Mouse (Mus musculus) liver, embryonic 11.5 days (tissue): ENCODE results near the gene Col23a1. TPM values are rescaled to one million over a fixed set of nuclear protein-coding genes. Genes with fewer than 3 reads are reported as not detected.

Source experiments
- ATAC-seq: fragments of 200-750 bp; cut with Nextera tagmentation; replicated peaks from 2 replicates; pipeline ENCODE4 v1.8.0; 2017; ENCODE audit warnings: moderate number of reproducible peaks, mild to moderate bottlenecking, moderate TSS enrichment, moderate library complexity; ENCODE audit not compliant: low FRiP score
- DNase-seq: peaks from one replicate; pipeline ENCODE4 v3.0.0-alpha.2; 2017; ENCODE audit warnings: low spot score
- H3K27ac ChIP-seq: fragments of 300-500 bp; sonication (generic); 2 replicates; pipeline ENCODE4 v1.5.1; 2014; ENCODE audit warnings: mild to moderate bottlenecking, low read depth, low read length, control low read depth
- H3K27me3 ChIP-seq: fragments of 300-500 bp; sonication (generic); replicated peaks from 2 replicates; pipeline ENCODE4 v1.6.1; 2014; ENCODE audit warnings: low read length, mixed read lengths; ENCODE audit not compliant: control insufficient read depth, insufficient read depth
- H3K36me3 ChIP-seq: fragments of 300-500 bp; sonication (generic); 2 replicates; pipeline ENCODE4 v1.6.1; 2014; ENCODE audit warnings: mild to moderate bottlenecking, low read length, moderate library complexity, mixed read lengths; ENCODE audit not compliant: control insufficient read depth, insufficient read depth
- H3K4me1 ChIP-seq: fragments of 300-500 bp; sonication (generic); replicated peaks from 2 replicates; pipeline ENCODE4 v1.6.1; 2014; ENCODE audit warnings: low read length, mixed read lengths; ENCODE audit not compliant: control insufficient read depth, insufficient read depth
- H3K4me2 ChIP-seq: fragments of 300-500 bp; sonication (generic); 2 replicates; pipeline ENCODE4 v1.6.1; 2014; ENCODE audit warnings: mild to moderate bottlenecking, control low read depth, moderate library complexity
- H3K4me3 ChIP-seq: fragments of 300-500 bp; sonication (generic); 2 replicates; pipeline ENCODE4 v1.5.1; 2014; ENCODE audit warnings: low read depth, low read length, control low read depth
- H3K9ac ChIP-seq: fragments of 300-500 bp; sonication (generic); 2 replicates; pipeline ENCODE4 v1.6.1; 2014; ENCODE audit warnings: low read depth, low read length, control low read depth
- H3K9me3 ChIP-seq: fragments of 300-500 bp; sonication (generic); 2 replicates; pipeline ENCODE4 v1.6.1; 2016; ENCODE audit warnings: low read length, inconsistent platforms, mixed read lengths; ENCODE audit not compliant: control insufficient read depth
- WGBS: fragments of 180-500 bp; shearing (Covaris S2); extraction: QIAGEN DNeasy Blood & Tissue Kit; methylation state at CpG from one replicate; pipeline ENCODE4 v1.1.7; 2014; 5-methylcytosine and 5-hydroxymethylcytosine counted together
- polyA plus RNA-seq: library from polyadenylated mRNA; unstranded; fragments of >200 nt; fragmentation: Nextera tagmentation; extraction: Ambion mirVana; gene quantifications from 2 replicates; pipeline ENCODE4 v1.2.1, GENCODE M21; 2014

Col23a1 gene
- polyA plus RNA-seq, 1 experiment from 2014 or later = 2.0 TPM

- no peak for ATAC-seq
- no peaks in the 10 kb centered on the region for H3K27me3 ChIP-seq
- no peaks in the 10 kb centered on the region for H3K36me3 ChIP-seq
- no peak overlapping the region for H3K27ac ChIP-seq
- no peak overlapping the region for H3K9ac ChIP-seq
- H3K4me1 ChIP-seq = no peaks in the 10 kb centered on the region
- no peak overlapping the region for H3K4me3 ChIP-seq
- no peak for DNase-seq
- H3K9me3 ChIP-seq = no peaks in the 10 kb centered on the region
- H3K4me2 ChIP-seq = no peak overlapping the region
- WGBS = 85% methylated on average over 8 of the region's 8 CpGs
These were observed 22.1 kb downstream of the Col23a1 start for GRCm38 (mm10) chr11:51311846-51312245.

- no peak for ATAC-seq
- Histone ChIP-seq H3K4me2 (no peak overlapping the region), H3K9me3 (peaks cover 2% of the 10 kb centered on the region; the same call in 1 of the 2 replicates), H3K9ac (no peak overlapping the region), H3K27ac (no peak overlapping the region), H3K27me3 (no peaks in the 10 kb centered on the region), H3K4me1 (no peaks in the 10 kb centered on the region), H3K4me3 (no peak overlapping the region), H3K36me3 (no peaks in the 10 kb centered on the region)
- WGBS = 76% methylated on average over 7 of the region's 7 CpGs
- DNase-seq = no peak
These were observed 26.5 kb downstream of the Col23a1 start for GRCm38 (mm10) chr11:51315991-51316810.

GRCm38 (mm10) chr11:51320609-51321008, 30.9 kb downstream of the Col23a1 start:
- no peaks in the 10 kb centered on the region for H3K27me3 ChIP-seq
- ATAC-seq (no peak), DNase-seq (no peak)
- H3K4me1 ChIP-seq = no peaks in the 10 kb centered on the region
- H3K4me2 ChIP-seq = no peak overlapping the region
- no peak overlapping the region for H3K27ac ChIP-seq
- H3K9ac ChIP-seq = no peak overlapping the region
- no peaks in the 10 kb centered on the region for H3K36me3 ChIP-seq
- peaks cover 3% of the 10 kb centered on the region; the same call in 1 of the 2 replicates for H3K9me3 ChIP-seq
- H3K4me3 ChIP-seq = no peak overlapping the region

- ATAC-seq (no peak), DNase-seq (no peak)
- WGBS = 71% methylated on average over 6 of the region's 6 CpGs
- no peak overlapping the region for H3K27ac ChIP-seq
- H3K27me3 ChIP-seq = no peaks in the 10 kb centered on the region
- no peak overlapping the region for H3K4me3 ChIP-seq
- no peaks in the 10 kb centered on the region for H3K4me1 ChIP-seq
- H3K9me3 ChIP-seq = no peaks in the 10 kb centered on the region
- H3K4me2 ChIP-seq = no peak overlapping the region
- H3K9ac ChIP-seq = no peak overlapping the region
- no peaks in the 10 kb centered on the region for H3K36me3 ChIP-seq
These were observed 37.2 kb downstream of the Col23a1 start for GRCm38 (mm10) chr11:51326908-51327307.

- H3K9ac ChIP-seq = no peak overlapping the region
- H3K36me3 ChIP-seq = no peaks in the 10 kb centered on the region
- no peak overlapping the region for H3K4me3 ChIP-seq
- no peaks in the 10 kb centered on the region for H3K9me3 ChIP-seq
- H3K4me2 ChIP-seq = no peak overlapping the region
- DNase-seq (no peak), ATAC-seq (no peak)
- no peak overlapping the region for H3K27ac ChIP-seq
- H3K4me1 ChIP-seq = no peaks in the 10 kb centered on the region
- WGBS = 65% methylated on average over 12 of the region's 12 CpGs
- no peaks in the 10 kb centered on the region for H3K27me3 ChIP-seq
These were observed 38.7 kb downstream of the Col23a1 start for GRCm38 (mm10) chr11:51328387-51328942.

GRCm38 (mm10) chr11:51329837-51330714, 40.4 kb downstream of the Col23a1 start:
- Histone ChIP-seq H3K27ac (no peak overlapping the region), H3K4me1 (no peaks in the 10 kb centered on the region), H3K36me3 (no peaks in the 10 kb centered on the region), H3K9ac (no peak overlapping the region), H3K4me2 (no peak overlapping the region), H3K9me3 (no peaks in the 10 kb centered on the region), H3K4me3 (no peak overlapping the region), H3K27me3 (no peaks in the 10 kb centered on the region)
- ATAC-seq = no peak
- WGBS = 71% methylated on average over 11 of the region's 11 CpGs
- no peak for DNase-seq

- Histone ChIP-seq H3K36me3 (no peaks in the 10 kb centered on the region), H3K9ac (no peak overlapping the region), H3K4me1 (no peaks in the 10 kb centered on the region), H3K9me3 (no peaks in the 10 kb centered on the region), H3K4me3 (no peak overlapping the region), H3K27ac (no peak overlapping the region), H3K4me2 (no peak overlapping the region), H3K27me3 (no peaks in the 10 kb centered on the region)
- no peak for ATAC-seq
- DNase-seq = no peak
- WGBS = 69% methylated on average over 5 of the region's 5 CpGs
These were observed 44.3 kb downstream of the Col23a1 start for GRCm38 (mm10) chr11:51334017-51334416.

- ATAC-seq = no peak
These were observed 47.9 kb downstream of the Col23a1 start for GRCm38 (mm10) chr11:51337585-51337984.

More at GRCm38 (mm10) chr11:51337585-51337984, 47.9 kb downstream of the Col23a1 start:
- WGBS = 86% methylated on average over 6 of the region's 6 CpGs
- Histone ChIP-seq H3K4me1 (no peaks in the 10 kb centered on the region), H3K9me3 (no peaks in the 10 kb centered on the region), H3K27ac (no peak overlapping the region), H3K9ac (no peak overlapping the region), H3K27me3 (no peaks in the 10 kb centered on the region), H3K4me2 (no peak overlapping the region), H3K4me3 (no peak overlapping the region), H3K36me3 (no peaks in the 10 kb centered on the region)
- no peak for DNase-seq
